Mouse (Mus musculus) cerebellum, adult 2 months (tissue): ENCODE data around the gene Clmn. TPM values are rescaled to one million over a fixed set of nuclear protein-coding genes. Genes with fewer than 3 reads are reported as not detected.

Experiments
- DNase-seq, 2 experiments: peaks; one replicate each; pipeline ENCODE4 v3.0.0; 2021
- H3K27ac ChIP-seq: fragments of 200-500 bp; 2 replicates; pipeline ENCODE4 v1.5.1; 2012; ENCODE audit warnings: low read length, control low read depth, inconsistent platforms; ENCODE audit not compliant: insufficient read depth
- H3K27me3 ChIP-seq: fragments of 200-500 bp; 2 replicates; pipeline ENCODE4 v1.6.1; 2012; ENCODE audit warnings: inconsistent platforms, mild to moderate bottlenecking, low read length, moderate library complexity; ENCODE audit not compliant: control insufficient read depth, insufficient read depth
- H3K4me1 ChIP-seq: fragments of 200-500 bp; 2 replicates; pipeline ENCODE4 v1.6.1; 2011; ENCODE audit warnings: low read length; ENCODE audit not compliant: control insufficient read depth, insufficient read depth
- H3K4me3 ChIP-seq: fragments of 200-500 bp; replicated peaks from 2 replicates; pipeline ENCODE3; 2011; ENCODE audit warnings: mild to moderate bottlenecking, low read depth, low read length, control low read depth; ENCODE audit not compliant: insufficient read depth
- CTCF ChIP-seq: fragments of 200-500 bp; IDR thresholded peaks from 2 replicates; pipeline ENCODE4 v1.5.1; 2011; ENCODE audit warnings: low read depth, mild to moderate bottlenecking, control low read depth, low read length, moderate library complexity, borderline replicate concordance; ENCODE audit not compliant: insufficient read depth
- POLR2A ChIP-seq: fragments of 200-500 bp; IDR thresholded peaks from 2 replicates; pipeline ENCODE4 v1.6.1; 2011; ENCODE audit warnings: low read length, control low read depth, borderline replicate concordance; ENCODE audit not compliant: insufficient read depth
- WGBS: fragments of 180-500 bp; shearing (Covaris S2); methylation state at CpG from one replicate; pipeline ENCODE4 v1.1.7; 2018; 5-methylcytosine and 5-hydroxymethylcytosine counted together
- polyA plus RNA-seq: library from polyadenylated mRNA; depleted of rRNA; stranded (reverse); fragments of >200 nt; gene quantifications from 2 replicates; pipeline ENCODE4 v1.2.3, GENCODE M21; 2012

Clmn gene
- polyA plus RNA-seq, 1 experiment: 30.6 TPM

GRCm38 (mm10) chr12:104890066-104890465 lies 25.2 kb upstream of the Clmn start:
- no peak for TF ChIP-seq POLR2A
- TF ChIP-seq CTCF: no peak
- no peak overlapping the region for H3K27ac ChIP-seq
- WGBS: 87% methylated on average over 8 of the region's 8 CpGs
- H3K27me3 ChIP-seq: no peaks in the 10 kb centered on the region; the same call in 1 of the 2 replicates
- no peaks in the 10 kb centered on the region for H3K4me1 ChIP-seq
- DNase-seq: no peak
- no peak overlapping the region for H3K4me3 ChIP-seq

DNA sequence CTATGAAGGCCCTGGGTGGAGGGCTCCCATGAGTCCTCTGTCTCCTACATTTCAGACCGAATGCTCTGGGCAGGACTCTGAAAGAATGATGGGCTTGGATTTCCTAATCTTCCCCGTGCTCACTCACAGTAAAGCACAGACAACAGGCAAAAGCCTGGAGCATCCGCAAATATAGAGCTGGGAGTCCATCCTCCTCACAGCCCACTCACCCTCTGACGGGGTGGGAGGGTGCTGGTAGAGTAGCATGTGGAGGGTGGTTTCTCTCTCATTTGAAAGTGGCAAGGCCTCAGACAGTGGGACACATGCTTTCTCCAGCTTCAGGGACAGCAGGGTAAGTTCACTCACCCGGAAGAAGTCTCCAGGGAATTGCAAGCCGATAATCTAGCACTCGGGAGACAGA lies 21.2 kb upstream of the Clmn start:
- TF ChIP-seq POLR2A: no peak
- TF ChIP-seq CTCF: no peak
- DNase-seq: no peak
- WGBS: 78% methylated on average over 7 of the region's 7 CpGs
- Histone ChIP-seq H3K27ac (no peak overlapping the region), H3K4me3 (no peak overlapping the region), H3K27me3 (no peaks in the 10 kb centered on the region; the same call in 1 of the 2 replicates), H3K4me1 (no peaks in the 10 kb centered on the region)

DNA sequence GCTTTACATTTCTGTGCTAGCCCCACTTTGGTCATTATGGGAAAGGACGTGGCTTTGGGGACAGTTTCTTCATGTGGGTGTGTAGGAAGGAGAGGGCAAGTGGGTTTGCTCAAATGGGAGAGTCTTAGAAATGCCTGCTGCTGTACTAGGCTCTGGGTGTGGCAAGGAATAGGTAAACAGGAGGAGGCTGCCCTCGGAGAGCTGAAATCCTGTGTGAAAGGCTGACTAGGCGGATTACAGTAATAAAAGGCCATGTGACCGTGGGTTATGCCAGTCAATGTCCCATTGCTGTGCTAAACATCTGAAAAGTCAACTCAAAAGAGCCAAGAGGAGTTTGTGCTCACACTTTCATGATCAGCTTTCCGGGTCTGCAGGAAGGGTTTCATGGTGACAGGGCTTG lies 17.7 kb upstream of the Clmn start:
- Histone ChIP-seq H3K4me3 (no peak overlapping the region), H3K27me3 (no peaks in the 10 kb centered on the region; the same call in 1 of the 2 replicates), H3K4me1 (no peaks in the 10 kb centered on the region), H3K27ac (no peak overlapping the region)
- no peak for DNase-seq
- 56% methylated on average over 5 of the region's 5 CpGs for WGBS
- TF ChIP-seq POLR2A (no peak), CTCF (no peak)

- DNase-seq: no peak
- H3K27ac ChIP-seq: no peak overlapping the region
- no peak overlapping the region for H3K4me3 ChIP-seq
- WGBS: 66% methylated on average over 2 of the region's 2 CpGs
- no peaks in the 10 kb centered on the region for H3K4me1 ChIP-seq
- no peaks in the 10 kb centered on the region; the same call in 1 of the 2 replicates for H3K27me3 ChIP-seq
- TF ChIP-seq CTCF (no peak), POLR2A (no peak)
Observed at GRCm38 (mm10) chr12:104882061-104882460, 17.2 kb upstream of the Clmn start.

DNA sequence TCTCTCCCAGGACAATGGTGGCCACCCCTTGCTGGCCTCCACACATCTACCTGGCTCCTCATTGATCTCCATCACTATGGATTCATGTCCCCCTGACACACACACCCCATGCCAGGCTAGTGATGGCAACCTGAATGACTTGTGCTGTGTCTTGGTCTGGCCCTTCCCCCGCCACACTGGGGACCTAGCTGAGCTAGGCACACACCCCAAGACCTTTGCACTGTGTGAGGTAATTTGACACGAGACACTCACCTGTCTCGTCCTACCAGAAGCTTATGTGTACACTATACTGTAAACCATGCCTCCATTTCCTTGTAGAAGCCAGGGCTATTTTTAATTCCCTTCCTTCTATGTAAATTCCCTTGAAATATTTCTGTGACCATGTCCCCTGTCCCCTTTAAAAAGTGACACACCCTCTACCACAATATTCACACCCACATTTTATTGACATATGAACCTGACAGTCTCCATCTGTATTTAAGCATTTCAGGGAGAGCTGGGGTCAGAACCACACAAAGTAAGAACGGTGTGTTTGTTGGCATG lies 16.7 kb upstream of the Clmn start:
- TF ChIP-seq CTCF: no peak
- TF ChIP-seq POLR2A: no peak
- Histone ChIP-seq H3K4me1 (no peaks in the 10 kb centered on the region), H3K4me3 (no peak overlapping the region), H3K27me3 (no peaks in the 10 kb centered on the region), H3K27ac (no peak overlapping the region)
- no peak for DNase-seq
- 91% methylated on average over 4 of the region's 4 CpGs for WGBS

DNA sequence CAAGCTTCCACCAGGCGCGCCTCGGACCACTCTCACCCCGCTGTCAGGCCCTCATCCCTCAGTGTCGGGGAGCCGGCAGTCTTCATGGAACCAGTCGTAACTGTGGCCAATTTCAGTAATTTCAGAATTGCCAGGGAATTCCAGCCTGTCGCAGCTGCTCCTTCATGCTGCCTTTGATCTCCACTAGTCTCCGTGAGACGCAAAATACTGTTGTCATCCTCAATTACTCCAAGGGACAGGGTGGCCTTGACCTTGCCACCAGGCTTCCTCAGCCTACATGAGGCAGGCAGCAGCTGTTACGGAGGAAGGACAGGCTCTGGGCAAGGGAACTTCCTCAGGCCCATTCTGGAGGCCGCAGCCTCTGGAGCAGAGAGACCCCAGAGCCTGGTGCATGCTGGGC lies 15.5 kb upstream of the Clmn start:
- Histone ChIP-seq H3K4me1 (no peaks in the 10 kb centered on the region), H3K27me3 (no peaks in the 10 kb centered on the region), H3K27ac (no peak overlapping the region), H3K4me3 (no peak overlapping the region)
- TF ChIP-seq POLR2A: no peak
- TF ChIP-seq CTCF: no peak
- no peak for DNase-seq
- WGBS: 70% methylated on average over 12 of the region's 12 CpGs

- TF ChIP-seq POLR2A: no peak
- no peak for TF ChIP-seq CTCF
- no peaks in the 10 kb centered on the region for H3K4me1 ChIP-seq
- WGBS: 89% methylated on average over 10 of the region's 10 CpGs
- H3K27ac ChIP-seq: no peak overlapping the region
- H3K4me3 ChIP-seq: no peak overlapping the region
- H3K27me3 ChIP-seq: no peaks in the 10 kb centered on the region
- no peak for DNase-seq
Observed at GRCm38 (mm10) chr12:104879577-104879989, 14.7 kb upstream of the Clmn start.

DNA sequence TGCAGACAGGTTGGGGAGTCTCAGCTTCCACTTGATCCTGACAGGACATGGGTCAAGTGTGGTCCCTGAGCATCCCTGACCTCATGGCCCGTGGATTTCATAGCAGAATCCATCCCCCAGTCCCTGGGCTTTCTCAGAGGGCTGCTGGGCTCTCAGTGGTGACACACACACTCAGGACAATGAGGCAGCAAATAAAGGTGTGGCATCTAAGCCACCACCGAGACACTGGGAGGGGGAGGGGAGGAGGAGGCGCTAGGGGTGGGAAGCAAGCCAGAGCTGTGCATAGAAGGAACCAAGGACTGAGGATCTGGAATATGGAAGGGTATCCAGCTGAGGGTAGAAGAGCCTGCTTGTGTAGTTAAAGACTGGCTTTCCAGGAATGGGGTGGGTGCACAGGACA lies 11.2 kb upstream of the Clmn start:
- no peak for TF ChIP-seq CTCF
- no peak for TF ChIP-seq POLR2A
- no peak for DNase-seq
- no peak overlapping the region for H3K4me3 ChIP-seq
- H3K27ac ChIP-seq: no peak overlapping the region
- 42% methylated on average over 3 of the region's 3 CpGs for WGBS
- no peaks in the 10 kb centered on the region for H3K4me1 ChIP-seq
- H3K27me3 ChIP-seq: no peaks in the 10 kb centered on the region
